Mouse (Mus musculus) midbrain, embryonic 10.5 days (tissue): ENCODE results near the gene Itprid2. TPM values are rescaled to one million over a fixed set of nuclear protein-coding genes. Genes with fewer than 3 reads are reported as not detected.

ENCODE experiments used
- polyA plus RNA-seq: library from polyadenylated mRNA; unstranded; fragments of >200 nt; fragmentation: Nextera tagmentation; extraction: Ambion mirVana; gene quantifications from 2 replicates; pipeline ENCODE4 v1.2.1, GENCODE M21; 2016

Gene Itprid2
- polyA plus RNA-seq, 1 experiment from 2014 or later = 4.0 TPM

Other genes starting within 250 kb of the Itprid2 start
- gene Neurod1, start 178.6 kb upstream of the Itprid2 start, polyA plus RNA-seq = 18.8 and 23.5 TPM in 2 replicates
- gene Cerkl, start 178.6 kb upstream of the Itprid2 start, polyA plus RNA-seq = 2.0 and 2.6 TPM in 2 replicates
- 0.95 and 1.0 TPM in 2 replicates for gene Ppp1r1c, start 72.4 kb downstream of the Itprid2 start, polyA plus RNA-seq